Mouse (Mus musculus) monocyte, adult 5-6 weeks (primary cell): ENCODE results near the gene Samd7. TPM values are rescaled to one million over a fixed set of nuclear protein-coding genes. Genes with fewer than 3 reads are reported as not detected.

Source experiments
- total RNA-seq: library from RNA; stranded (forward); fragments of 200-1000, 200-491, 200-594 nt; gene quantifications from 3 replicates; pipeline ENCODE4 v1.2.3, GENCODE M21; 2017

The Samd7 gene
- total RNA-seq, 1 experiment from 2014 or later: not detected

Other genes starting within 250 kb of the Samd7 start
- not detected in 3 replicates for gene Mecom, start 198.3 kb upstream of the Samd7 start, total RNA-seq
- 1.1 TPM in 1 of 3 replicates, not detected in the others for gene Actrt3, start 146.4 kb upstream of the Samd7 start, total RNA-seq
- 32.7 to 46.4 TPM (median 44.5 TPM) in 3 replicates for gene Mynn, start 144.2 kb upstream of the Samd7 start, total RNA-seq
- gene Lrriq4, start 101.8 kb upstream of the Samd7 start, total RNA-seq: not detected in 3 replicates
- gene Lrrc34, start 98.4 kb upstream of the Samd7 start, total RNA-seq: not detected in 3 replicates
- not detected in 3 replicates for gene Lrrc31, start 46.5 kb upstream of the Samd7 start, total RNA-seq
- 127 to 145 TPM (median 128 TPM) in 3 replicates for gene Sec62, start 46.6 kb downstream of the Samd7 start, total RNA-seq
- 6.4 to 17.2 TPM (median 9.5 TPM) in 3 replicates for gene Gpr160, start 109.7 kb downstream of the Samd7 start, total RNA-seq
- gene Phc3, start 223.1 kb downstream of the Samd7 start, total RNA-seq: 22.7 to 46.5 TPM (median 29.5 TPM) in 3 replicates
- 7.7 to 11.1 TPM (median 9.3 TPM) in 3 replicates for gene Prkci, start 249.5 kb downstream of the Samd7 start, total RNA-seq